Mouse (Mus musculus) heart, postnatal 0 days (tissue): Measurements from ENCODE around the gene Retreg3. TPM values are rescaled to one million over a fixed set of nuclear protein-coding genes. Genes with fewer than 3 reads are reported as not detected.

Experiments used
- ATAC-seq: fragments of 200-750 bp; cut with Nextera tagmentation; 2 replicates; pipeline ENCODE4 v1.8.0; 2017; ENCODE audit warnings: low read depth, moderate number of reproducible peaks, moderate library complexity; ENCODE audit not compliant: insufficient read depth
- DNase-seq: peaks from one replicate; pipeline ENCODE4 v3.0.0-alpha.2; 2016; ENCODE audit warnings: low spot score
- H3K27ac ChIP-seq: fragments of 300-500 bp; sonication (generic); 2 replicates; pipeline ENCODE4 v1.5.1; 2014; ENCODE audit warnings: low read depth, mild to moderate bottlenecking
- H3K27me3 ChIP-seq: fragments of 300-500 bp; sonication (generic); 2 replicates; pipeline ENCODE4 v1.6.1; 2014; ENCODE audit warnings: low read length, mixed read lengths; ENCODE audit not compliant: control insufficient read depth, insufficient read depth
- H3K36me3 ChIP-seq: fragments of 300-500 bp; sonication (generic); replicated peaks from 2 replicates; pipeline ENCODE4 v1.6.1; 2014; ENCODE audit warnings: low read length, mixed read lengths; ENCODE audit not compliant: control insufficient read depth, insufficient read depth
- H3K4me1 ChIP-seq: fragments of 300-500 bp; sonication (generic); 2 replicates; pipeline ENCODE4 v1.6.1; 2014; ENCODE audit warnings: antibody characterized with exemption; ENCODE audit not compliant: control insufficient read depth, insufficient read depth
- H3K4me2 ChIP-seq: fragments of 300-500 bp; sonication (generic); 2 replicates; pipeline ENCODE4 v1.6.1; 2014; ENCODE audit warnings: low read depth, mild to moderate bottlenecking, low read length, moderate library complexity
- H3K4me3 ChIP-seq: fragments of 300-500 bp; sonication (generic); 2 replicates; pipeline ENCODE4 v1.5.1; 2014; ENCODE audit warnings: low read depth, low read length
- H3K9ac ChIP-seq: fragments of 300-500 bp; sonication (generic); replicated peaks from 2 replicates; pipeline ENCODE4 v1.6.1; 2014; ENCODE audit warnings: low read depth, low read length, mixed read lengths
- H3K9me3 ChIP-seq: fragments of 300-500 bp; sonication (generic); replicated peaks from 2 replicates; pipeline ENCODE4 v1.6.1; 2016; ENCODE audit warnings: low read length; ENCODE audit not compliant: control insufficient read depth
- CTCF ChIP-seq: IDR thresholded peaks from 2 replicates; pipeline ENCODE4 v1.5.1; 2016; ENCODE audit warnings: antibody characterized with exemption, control low read depth, low read depth
- EP300 ChIP-seq: IDR thresholded peaks from 2 replicates; pipeline ENCODE4 v1.6.1; 2016; ENCODE audit warnings: antibody characterized with exemption, low read depth
- WGBS: fragments of 180-500 bp; shearing (Covaris S2); extraction: QIAGEN DNeasy Blood & Tissue Kit; methylation state at CpG from one replicate; pipeline ENCODE4 v1.1.7; 2014; 5-methylcytosine and 5-hydroxymethylcytosine counted together
- polyA plus RNA-seq: library from polyadenylated mRNA; unstranded; fragments of >200 nt; fragmentation: Nextera tagmentation; extraction: Ambion mirVana; gene quantifications from 2 replicates; pipeline ENCODE4 v1.2.1, GENCODE M21; 2015
- total RNA-seq: library from RNA; depleted of rRNA; stranded (reverse); fragments of >200 nt; gene quantifications from 2 replicates; pipeline ENCODE4 v1.2.3, GENCODE M21; 2014; ENCODE audit warnings: low replicate concordance

The Retreg3 gene
- total and polyA plus RNA-seq, 2 experiments from 2014 or later: 11.3 to 47.6 TPM

DNA sequence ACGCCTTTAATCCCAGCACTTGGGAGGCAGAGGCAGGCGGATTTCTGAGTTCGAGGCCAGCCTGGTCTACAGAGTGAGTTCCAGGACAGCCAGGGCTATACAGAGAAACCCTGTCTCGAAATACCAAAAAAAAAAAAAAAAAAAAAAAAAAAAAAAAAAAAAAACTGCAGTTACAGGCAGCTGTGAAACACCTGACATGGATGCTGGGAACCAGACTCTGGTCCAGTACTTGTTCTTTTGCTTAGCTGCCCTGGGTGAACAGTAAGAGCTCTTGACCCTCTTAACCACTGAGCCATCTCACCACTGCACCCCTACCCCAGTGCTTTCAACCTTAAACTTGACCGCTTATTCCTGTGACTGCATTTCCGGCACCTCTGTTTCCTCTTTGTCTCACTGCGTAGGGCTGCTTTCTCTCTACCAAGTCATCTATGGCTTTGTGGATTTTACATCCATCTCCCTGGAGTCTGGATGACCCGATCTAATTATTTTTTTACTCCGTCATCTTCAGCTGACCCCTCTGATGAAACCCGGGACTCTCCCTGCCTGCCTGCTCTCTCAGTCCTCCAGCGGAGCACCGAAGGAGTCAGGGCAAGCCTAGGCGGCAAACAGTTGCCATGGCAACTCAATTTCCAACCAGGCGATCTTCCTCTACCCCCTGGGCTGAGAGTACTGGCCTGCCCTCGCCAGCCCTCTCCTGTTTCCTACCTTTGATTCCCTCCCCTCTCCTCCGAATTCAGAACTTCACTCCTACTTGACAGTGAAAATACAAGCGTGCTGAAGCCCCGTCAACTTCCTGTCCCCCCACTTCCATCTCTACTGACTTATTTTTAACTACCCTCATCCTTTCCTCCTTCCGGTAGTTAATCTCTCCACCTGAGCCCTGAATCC, 23.9 kb upstream of the Retreg3 start:
- no peak for ATAC-seq
- H3K4me3 ChIP-seq: peak overlapping the region; percentile 33
- no peak overlapping the region; the same call in 1 of the 2 replicates for H3K9ac ChIP-seq
- no peak overlapping the region for H3K27ac ChIP-seq
- no peak for TF ChIP-seq EP300
- no peak for TF ChIP-seq CTCF
- 0 out of 2 replicates have a peak, but pooled peaks cover 4% of the 10 kb centered on the region for H3K4me1 ChIP-seq
- no peaks in the 10 kb centered on the region for H3K36me3 ChIP-seq
- no peaks in the 10 kb centered on the region for H3K27me3 ChIP-seq
- WGBS: 32% methylated on average over 19 of the region's 19 CpGs
- no peaks in the 10 kb centered on the region for H3K9me3 ChIP-seq
- peak overlapping the region; percentile 53 for H3K4me2 ChIP-seq
- DNase-seq: no peak

- H3K4me3 ChIP-seq: no peak overlapping the region
- ATAC-seq (no peak), DNase-seq (no peak)
- no peak overlapping the region for H3K27ac ChIP-seq
- H3K4me2 ChIP-seq: no peak overlapping the region
- 91% methylated on average over 10 of the region's 10 CpGs for WGBS
- H3K27me3 ChIP-seq: no peaks in the 10 kb centered on the region
- 0 out of 2 replicates have a peak, but pooled peaks cover 4% of the 10 kb centered on the region for H3K4me1 ChIP-seq
- TF ChIP-seq EP300 (no peak), CTCF (no peak)
- no peak overlapping the region for H3K9ac ChIP-seq
- H3K36me3 ChIP-seq: no peaks in the 10 kb centered on the region
- H3K9me3 ChIP-seq: no peaks in the 10 kb centered on the region
Observed at GRCm38 (mm10) chr11:101142215-101142967, 22.7 kb upstream of the Retreg3 start.

DNA sequence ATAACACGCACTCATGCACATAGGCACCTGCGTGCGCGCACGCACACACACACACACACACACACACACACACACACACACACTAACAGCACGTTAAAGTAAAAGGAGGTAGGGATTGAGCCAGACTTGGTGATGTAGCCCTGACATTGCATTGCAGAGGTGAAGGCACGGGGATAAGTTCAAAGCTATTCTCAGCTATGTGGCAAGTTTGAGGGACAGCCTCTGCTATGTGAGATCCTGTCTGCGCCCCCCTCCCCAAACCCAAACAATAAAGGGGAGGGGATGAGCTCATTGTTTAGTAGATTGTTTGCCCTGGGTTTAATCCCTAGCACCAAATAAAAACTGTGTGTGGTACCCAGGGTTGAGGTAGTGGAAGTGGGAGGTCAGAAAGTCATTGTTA, 21.4 kb upstream of the Retreg3 start:
- WGBS: 86% methylated on average over 8 of the region's 8 CpGs
- Histone ChIP-seq H3K9ac (no peak overlapping the region), H3K36me3 (no peaks in the 10 kb centered on the region), H3K4me2 (no peak overlapping the region), H3K4me3 (no peak overlapping the region), H3K27me3 (no peaks in the 10 kb centered on the region), H3K27ac (0 out of 2 replicates have a peak overlapping the region, but pooled peaks have one; percentile 47), H3K9me3 (no peaks in the 10 kb centered on the region), H3K4me1 (0 out of 2 replicates have a peak, but pooled peaks cover 4% of the 10 kb centered on the region)
- no peak for ATAC-seq
- DNase-seq: no peak
- no peak for TF ChIP-seq CTCF
- TF ChIP-seq EP300: no peak

DNA sequence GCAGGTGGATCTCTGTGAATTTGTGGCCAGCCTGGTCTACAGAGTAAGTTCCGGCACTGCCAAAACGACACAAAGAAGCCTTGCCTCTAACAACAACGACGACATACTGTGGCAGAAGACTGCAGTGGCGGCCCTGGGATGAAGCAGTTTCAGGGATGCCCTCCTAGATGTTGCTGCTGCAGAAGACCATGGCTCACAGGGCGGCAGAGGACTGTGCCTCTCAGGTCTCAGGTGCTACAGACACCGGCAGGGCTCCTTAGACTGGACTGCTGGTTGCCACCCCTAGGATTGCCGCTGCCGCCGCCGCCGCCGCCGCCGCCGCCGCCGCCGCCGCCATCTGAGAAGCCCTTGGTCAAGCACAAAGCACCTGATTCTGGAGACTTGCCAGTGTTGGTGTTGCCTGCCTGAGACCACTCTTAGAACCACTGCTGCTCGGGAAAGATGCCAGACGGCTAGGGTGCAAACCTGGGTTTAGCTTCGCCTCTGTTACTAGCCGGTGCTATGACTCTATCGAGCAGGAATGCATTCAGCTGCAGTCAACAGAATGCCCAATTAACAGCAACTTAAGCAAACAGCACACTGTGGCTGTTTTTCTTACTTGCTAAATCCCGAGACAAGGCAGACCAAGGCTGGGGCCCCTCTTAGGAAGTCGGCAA, 20.6 kb upstream of the Retreg3 start:
- DNase-seq (peak; percentile 70), ATAC-seq (peak; percentile 52)
- Histone ChIP-seq H3K9me3 (no peaks in the 10 kb centered on the region), H3K4me1 (0 out of 2 replicates have a peak, but pooled peaks cover 4% of the 10 kb centered on the region), H3K36me3 (no peaks in the 10 kb centered on the region), H3K4me3 (peak overlapping the region; percentile 37), H3K4me2 (peak overlapping the region; percentile 62), H3K27ac (peak overlapping the region; percentile 47), H3K27me3 (no peaks in the 10 kb centered on the region), H3K9ac (no peak overlapping the region; the same call in 1 of the 2 replicates)
- 26% methylated on average over 27 of the region's 27 CpGs for WGBS
- TF ChIP-seq CTCF (no peak), EP300 (no peak)

DNA sequence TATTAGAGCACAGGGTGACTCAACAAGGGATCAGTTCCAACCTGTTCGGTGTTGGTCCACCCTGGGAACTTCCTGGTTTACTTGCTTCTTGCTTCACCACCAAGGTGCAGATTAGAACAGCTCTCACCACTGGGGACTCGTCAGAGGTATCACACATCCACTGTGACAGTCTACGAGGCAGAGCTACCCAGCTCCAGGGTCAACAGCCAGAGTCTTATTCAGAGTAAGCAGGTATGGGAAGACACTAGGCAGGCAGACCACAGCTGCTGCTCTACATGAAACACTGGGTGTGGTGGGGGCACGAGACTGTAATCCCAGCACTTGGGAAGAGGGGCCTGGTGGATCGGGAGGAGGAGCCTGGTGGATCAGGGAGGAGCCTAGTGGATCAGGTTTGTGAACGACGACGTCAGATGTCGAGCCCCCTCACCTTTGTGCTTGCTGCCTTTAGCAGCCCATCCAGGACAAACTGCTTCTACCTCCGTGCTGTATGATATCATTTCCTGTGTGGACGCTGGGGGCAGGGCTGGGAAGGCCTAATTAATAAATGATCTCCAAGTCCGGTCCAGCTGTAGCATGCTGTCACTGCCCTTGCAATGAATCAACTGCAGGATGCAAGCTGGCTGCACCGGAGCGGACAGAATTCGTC, 19.0 kb upstream of the Retreg3 start:
- H3K9ac ChIP-seq: no peak overlapping the region
- peak overlapping the region; percentile 34 for H3K4me2 ChIP-seq
- H3K4me1 ChIP-seq: 0 out of 2 replicates have a peak, but pooled peaks cover 6% of the 10 kb centered on the region
- H3K27me3 ChIP-seq: no peaks in the 10 kb centered on the region
- TF ChIP-seq EP300: no peak
- no peak for TF ChIP-seq CTCF
- WGBS: 38% methylated on average over 15 of the region's 15 CpGs
- DNase-seq (no peak), ATAC-seq (0 out of 2 replicates have a peak, but pooled peaks have one; percentile 23)
- H3K9me3 ChIP-seq: no peaks in the 10 kb centered on the region
- no peak overlapping the region for H3K27ac ChIP-seq
- H3K36me3 ChIP-seq: no peaks in the 10 kb centered on the region
- no peak overlapping the region for H3K4me3 ChIP-seq
